In genomic region chr12:56587830-56588229, GRCm38 (mm10) we compare ENCODE assay signal across 10 mouse cellular contexts. TPM values are rescaled to one million over a fixed set of nuclear protein-coding genes. Genes with fewer than 3 reads are reported as not detected.
DNase-seq lines count a peak whose midpoint lies in the region; ATAC-seq lines count a peak whose summit lies in the region.
"Had no signal": no experiment of that assay in that cellular context is flagged by ENCODE, and none has a peak within 500 bp of the region (broad histone marks: within the 10 kb centered on the region; RNA-seq: fewer than 3 reads in every experiment).

No protein-coding gene starts in this region.

- no peaks in the 10 kb centered on the region for H3K36me3 ChIP-seq in hindbrain, embryonic 11.5 days (ENCODE audit: control insufficient read depth, insufficient read depth, low read length)
- no peaks in the 10 kb centered on the region for H3K36me3 ChIP-seq in hindbrain, embryonic 12.5 days
- no peaks in the 10 kb centered on the region for H3K36me3 ChIP-seq in neural tube, embryonic 13.5 days
- H3K36me3 ChIP-seq in forebrain, embryonic 16.5 days (ENCODE audit: control insufficient read depth, insufficient read depth), result no peaks in the 10 kb centered on the region
- H3K36me3 ChIP-seq in kidney, embryonic 15.5 days, result no peaks in the 10 kb centered on the region
- H3K36me3 ChIP-seq: stomach, embryonic 15.5 days had no signal

- H3K9me3 ChIP-seq in hindbrain, embryonic 11.5 days (ENCODE audit: control insufficient read depth, low read length), result no peaks in the 10 kb centered on the region
- no peaks in the 10 kb centered on the region for H3K9me3 ChIP-seq in hindbrain, embryonic 12.5 days (replicated peaks)
- H3K9me3 ChIP-seq in neural tube, embryonic 13.5 days, result no peaks in the 10 kb centered on the region
- H3K9me3 ChIP-seq in forebrain, embryonic 16.5 days (ENCODE audit: control insufficient read depth, low read length), result no peaks in the 10 kb centered on the region
- no peaks in the 10 kb centered on the region for H3K9me3 ChIP-seq in kidney, embryonic 15.5 days (replicated peaks)
- H3K9me3 ChIP-seq: megakaryocyte, embryonic 14.5 days; stomach, embryonic 15.5 days had no signal

- no peak overlapping the region for H3K4me2 ChIP-seq in hindbrain, embryonic 11.5 days (replicated peaks; ENCODE audit: low read depth, low read length)
- H3K4me2 ChIP-seq in hindbrain, embryonic 12.5 days (replicated peaks), result no peak overlapping the region
- no peak overlapping the region for H3K4me2 ChIP-seq in neural tube, embryonic 13.5 days
- H3K4me2 ChIP-seq in forebrain, embryonic 16.5 days (ENCODE audit: low read length), result no peak overlapping the region
- no peak overlapping the region for H3K4me2 ChIP-seq in kidney, embryonic 15.5 days
- H3K4me2 ChIP-seq: stomach, embryonic 15.5 days had no signal

- no peaks in the 10 kb centered on the region for H3K4me1 ChIP-seq in hindbrain, embryonic 11.5 days (replicated peaks; ENCODE audit: control insufficient read depth, insufficient read depth, low read length)
- no peaks in the 10 kb centered on the region for H3K4me1 ChIP-seq in hindbrain, embryonic 12.5 days
- no peaks in the 10 kb centered on the region for H3K4me1 ChIP-seq in neural tube, embryonic 13.5 days (replicated peaks)
- no peaks in the 10 kb centered on the region for H3K4me1 ChIP-seq in forebrain, embryonic 16.5 days (replicated peaks; ENCODE audit: control insufficient read depth, insufficient read depth, low read length)
- H3K4me1 ChIP-seq in kidney, embryonic 15.5 days, result no peaks in the 10 kb centered on the region
- H3K4me1 ChIP-seq: megakaryocyte, embryonic 14.5 days; stomach, embryonic 15.5 days had no signal

- intact Hi-C loops in heart, postnatal 14 days (cut with DNase I), result no loop called here

- peaks cover 1% of the 10 kb centered on the region; the same call in 1 of the 2 replicates for H3K27me3 ChIP-seq in hindbrain, embryonic 11.5 days (ENCODE audit: control insufficient read depth, insufficient read depth, low read length)
- H3K27me3 ChIP-seq in hindbrain, embryonic 12.5 days, result peaks cover 21% of the 10 kb centered on the region
- H3K27me3 ChIP-seq in neural tube, embryonic 13.5 days, result peaks cover 40% of the 10 kb centered on the region
- peaks cover 2% of the 10 kb centered on the region; the same call in 1 of the 2 replicates for H3K27me3 ChIP-seq in forebrain, embryonic 16.5 days (replicated peaks; ENCODE audit: control insufficient read depth, insufficient read depth, low read length)
- peaks cover 22% of the 10 kb centered on the region for H3K27me3 ChIP-seq in kidney, embryonic 15.5 days
- H3K27me3 ChIP-seq: megakaryocyte, embryonic 14.5 days had no signal

- H3K4me3 ChIP-seq in hindbrain, embryonic 11.5 days (ENCODE audit: low read depth, low read length), result no peak overlapping the region
- H3K4me3 ChIP-seq in hindbrain, embryonic 12.5 days, result no peak overlapping the region
- no peak overlapping the region for H3K4me3 ChIP-seq in neural tube, embryonic 13.5 days
- no peak overlapping the region for H3K4me3 ChIP-seq in forebrain, embryonic 16.5 days (replicated peaks; ENCODE audit: low read length)
- H3K4me3 ChIP-seq in kidney, embryonic 15.5 days (replicated peaks), result no peak overlapping the region
- H3K4me3 ChIP-seq: megakaryocyte, embryonic 14.5 days; stomach, embryonic 15.5 days had no signal

- peak; percentile 41 for DNase-seq in hindbrain, embryonic 11.5 days (ENCODE audit: low spot score)
- DNase-seq in neural tube, embryonic 10.5 days (ENCODE audit: extremely low spot score, low spot score), result no peak
- DNase-seq in retina, postnatal 1 day, result peak; percentile 62
- DNase-seq in heart, postnatal 14 days, result no peak

- 32% methylated on average over 6 of the region's 6 CpGs for WGBS in hindbrain, embryonic 11.5 days
- 36% methylated on average over 6 of the region's 6 CpGs for WGBS in hindbrain, embryonic 12.5 days
- 32% methylated on average over 6 of the region's 6 CpGs for WGBS in neural tube, embryonic 13.5 days
- 28% methylated on average over 6 of the region's 6 CpGs for WGBS in forebrain, embryonic 16.5 days
- 33% methylated on average over 6 of the region's 6 CpGs for WGBS in kidney, embryonic 15.5 days

- H3K27ac ChIP-seq in hindbrain, embryonic 11.5 days (ENCODE audit: low read depth, low read length), result no peak overlapping the region
- H3K27ac ChIP-seq in hindbrain, embryonic 12.5 days, result no peak overlapping the region
- H3K27ac ChIP-seq in neural tube, embryonic 13.5 days (replicated peaks), result no peak overlapping the region
- H3K27ac ChIP-seq in forebrain, embryonic 16.5 days (ENCODE audit: low read length), result no peak overlapping the region
- H3K27ac ChIP-seq in kidney, embryonic 15.5 days, result no peak overlapping the region
- H3K27ac ChIP-seq: stomach, embryonic 15.5 days had no signal

- no peak overlapping the region for H3K9ac ChIP-seq in hindbrain, embryonic 11.5 days (ENCODE audit: low read depth, low read length)
- no peak overlapping the region for H3K9ac ChIP-seq in hindbrain, embryonic 12.5 days
- no peak overlapping the region for H3K9ac ChIP-seq in neural tube, embryonic 13.5 days
- no peak overlapping the region for H3K9ac ChIP-seq in forebrain, embryonic 16.5 days (replicated peaks; ENCODE audit: low read depth, low read length)
- no peak overlapping the region for H3K9ac ChIP-seq in kidney, embryonic 15.5 days
- H3K9ac ChIP-seq: stomach, embryonic 15.5 days had no signal

- ATAC-seq in hindbrain, embryonic 11.5 days (ENCODE audit: low FRiP score), result peak; percentile 60; the same call in 1 of the 2 replicates
- ATAC-seq in hindbrain, embryonic 12.5 days (ENCODE audit: low FRiP score), result no peak
- ATAC-seq in neural tube, embryonic 13.5 days (ENCODE audit: low read depth), result peak; percentile 40
- ATAC-seq in forebrain, embryonic 16.5 days, result peak; percentile 66; the same call in 1 of the 2 replicates
- no peak for ATAC-seq in kidney, embryonic 15.5 days (replicated peaks; ENCODE audit: low FRiP score)

RNA-seq across cellular contexts. Expression of gene Nkx2-9, which starts 25.3 kb away (rescaled TPM):
- polyA plus RNA-seq in hindbrain, embryonic 11.5 days (2014; fragmentation: Nextera tagmentation; extraction: Ambion mirVana), result 1.0 and 1.7 TPM in 2 replicates
- 0.55 and 1.2 TPM in 2 replicates for polyA plus RNA-seq in hindbrain, embryonic 12.5 days (2016; fragmentation: Nextera tagmentation; extraction: Ambion mirVana)
- not detected in 2 replicates for polyA plus RNA-seq in neural tube, embryonic 13.5 days (2015; fragmentation: Nextera tagmentation; extraction: Ambion mirVana)
- not detected in 2 replicates for polyA plus RNA-seq in forebrain, embryonic 16.5 days (2015; fragmentation: Nextera tagmentation; extraction: Ambion mirVana)
- not detected in 2 replicates for polyA plus RNA-seq in kidney, embryonic 15.5 days (2015; fragmentation: Nextera tagmentation; extraction: Ambion mirVana)
- total RNA-seq in heart, postnatal 14 days (2021), result not detected
- polyA plus RNA-seq: stomach, embryonic 15.5 days had no signal

RNA-seq across cellular contexts. Expression of gene Nkx2-1, which starts 51.1 kb away (rescaled TPM):
- 0.11 and 0.29 TPM in 2 replicates for polyA plus RNA-seq in hindbrain, embryonic 11.5 days (2014; fragmentation: Nextera tagmentation; extraction: Ambion mirVana)
- 0.12 and 1.7 TPM in 2 replicates for polyA plus RNA-seq in hindbrain, embryonic 12.5 days (2016; fragmentation: Nextera tagmentation; extraction: Ambion mirVana)
- 0.14 and 0.73 TPM in 2 replicates for polyA plus RNA-seq in neural tube, embryonic 13.5 days (2015; fragmentation: Nextera tagmentation; extraction: Ambion mirVana)
- 4.7 and 8.1 TPM in 2 replicates for polyA plus RNA-seq in forebrain, embryonic 16.5 days (2015; fragmentation: Nextera tagmentation; extraction: Ambion mirVana)
- polyA plus RNA-seq in kidney, embryonic 15.5 days (2015; fragmentation: Nextera tagmentation; extraction: Ambion mirVana), result not detected in 2 replicates
- under 1 TPM in 1 of 2 experiments, not detected in 1; 0.19 TPM for total RNA-seq in heart, postnatal 14 days (2021)

Comparison
In these comparisons a context has a peak if more than half of its experiments do, and no peak if none do; other contexts are left out.
1. ATAC-seq: peak in hindbrain, embryonic 11.5 days (single experiment), neural tube, embryonic 13.5 days (single experiment) and forebrain, embryonic 16.5 days (single experiment); none in hindbrain, embryonic 12.5 days (single experiment) and kidney, embryonic 15.5 days (single experiment).
2. DNase-seq: peak in hindbrain, embryonic 11.5 days (single experiment) and retina, postnatal 1 day (single experiment); none in neural tube, embryonic 10.5 days (single experiment) and heart, postnatal 14 days (0 of 2).